Mouse (Mus musculus) heart, embryonic 12.5 days (tissue): ENCODE data around the gene Nusap1. TPM values are rescaled to one million over a fixed set of nuclear protein-coding genes. Genes with fewer than 3 reads are reported as not detected.

ENCODE experiments used
- ATAC-seq: fragments of 200-750 bp; cut with Nextera tagmentation; 2 replicates; pipeline ENCODE4 v1.8.0; 2017; ENCODE audit warnings: moderate TSS enrichment, moderate library complexity; ENCODE audit not compliant: insufficient number of reproducible peaks, low FRiP score
- H3K27ac ChIP-seq: fragments of 300-500 bp; sonication (generic); 2 replicates; pipeline ENCODE4 v1.5.1; 2016; ENCODE audit warnings: mild to moderate bottlenecking, moderate library complexity; ENCODE audit not compliant: poor library complexity, severe bottlenecking
- H3K27me3 ChIP-seq: fragments of 300-500 bp; sonication (generic); replicated peaks from 2 replicates; pipeline ENCODE4 v1.6.1; 2016; ENCODE audit warnings: mild to moderate bottlenecking, moderate library complexity
- H3K36me3 ChIP-seq: fragments of 300-500 bp; sonication (generic); 2 replicates; pipeline ENCODE4 v1.6.1; 2016; ENCODE audit warnings: mild to moderate bottlenecking, moderate library complexity
- H3K4me1 ChIP-seq: fragments of 300-500 bp; sonication (generic); replicated peaks from 2 replicates; pipeline ENCODE4 v1.6.1; 2016; ENCODE audit warnings: mild to moderate bottlenecking
- H3K4me2 ChIP-seq: fragments of 300-500 bp; sonication (generic); 2 replicates; pipeline ENCODE4 v1.6.1; 2016; ENCODE audit warnings: mild to moderate bottlenecking, moderate library complexity
- H3K4me3 ChIP-seq: fragments of 300-500 bp; sonication (generic); 2 replicates; pipeline ENCODE4 v1.5.1; 2016; ENCODE audit warnings: mild to moderate bottlenecking
- H3K9ac ChIP-seq: fragments of 300-500 bp; sonication (generic); 2 replicates; pipeline ENCODE4 v1.6.1; 2016; ENCODE audit warnings: mild to moderate bottlenecking, moderate library complexity
- H3K9me3 ChIP-seq: fragments of 300-500 bp; sonication (generic); replicated peaks from 2 replicates; pipeline ENCODE4 v1.6.1; 2016; ENCODE audit warnings: mild to moderate bottlenecking, moderate library complexity
- WGBS: fragments of 180-500 bp; shearing (Covaris S2); methylation state at CpG from one replicate; pipeline ENCODE4 v1.1.7; 2016; 5-methylcytosine and 5-hydroxymethylcytosine counted together
- polyA plus RNA-seq: library from polyadenylated mRNA; unstranded; fragments of >200 nt; fragmentation: Nextera tagmentation; extraction: Ambion mirVana; gene quantifications from 2 replicates; pipeline ENCODE4 v1.2.1, GENCODE M21; 2016

Nusap1 gene
- polyA plus RNA-seq = 51.6 and 53.3 TPM in 2 replicates

- H3K4me2 ChIP-seq = peak within 1 kb of the TSS; percentile 82
- peak; percentile 99 for ATAC-seq
- H3K27me3 ChIP-seq = no peaks in the 10 kb centered on the region
- no peaks in the 10 kb centered on the region for H3K9me3 ChIP-seq
- WGBS = 0% methylated on average over 55 of the region's 55 CpGs
- H3K36me3 ChIP-seq = peaks cover 2% of the 10 kb centered on the region
- peak within 1 kb of the TSS; percentile 77 for H3K4me3 ChIP-seq
- H3K9ac ChIP-seq = peak within 1 kb of the TSS; percentile 79
- peaks cover 21% of the 10 kb centered on the region for H3K4me1 ChIP-seq
- H3K27ac ChIP-seq = peak within 1 kb of the TSS; percentile 46
Measured at GRCm38 (mm10) chr2:119618199-119618982, at the start of gene Nusap1, which contains the start of gene Oip5. Gene Nusap1 (plus strand): TSS chr2:119618298. Gene Oip5 (minus strand): TSS chr2:119618469.

- 77% methylated on average over 1 of the region's 1 CpGs for WGBS
Measured at GRCm38 (mm10) chr2:119572471-119572870, 45.6 kb upstream of the Nusap1 start.

GRCm38 (mm10) chr2:119581571-119581970, 36.5 kb upstream of the Nusap1 start:
- WGBS = 89% methylated on average over 3 of the region's 3 CpGs
- no peak for ATAC-seq

More at GRCm38 (mm10) chr2:119572471-119572870, 45.6 kb upstream of the Nusap1 start:
- H3K9ac ChIP-seq = no peak overlapping the region
- H3K4me1 ChIP-seq = 0 out of 2 replicates have a peak, but pooled peaks cover 4% of the 10 kb centered on the region
- ATAC-seq = no peak
- H3K4me3 ChIP-seq = no peak overlapping the region
- no peaks in the 10 kb centered on the region for H3K27me3 ChIP-seq
- H3K4me2 ChIP-seq = no peak overlapping the region
- no peak overlapping the region for H3K27ac ChIP-seq
- H3K36me3 ChIP-seq = peaks cover 16% of the 10 kb centered on the region
- H3K9me3 ChIP-seq = no peaks in the 10 kb centered on the region

GRCm38 (mm10) chr2:119583439-119583838, 34.7 kb upstream of the Nusap1 start:
- no peak overlapping the region for H3K27ac ChIP-seq
- H3K9me3 ChIP-seq = no peaks in the 10 kb centered on the region
- no peak for ATAC-seq
- peaks cover 16% of the 10 kb centered on the region; the same call in 1 of the 2 replicates for H3K36me3 ChIP-seq
- H3K4me2 ChIP-seq = no peak overlapping the region
- WGBS = 34% methylated on average over 2 of the region's 2 CpGs
- no peak overlapping the region for H3K4me3 ChIP-seq
- no peaks in the 10 kb centered on the region for H3K27me3 ChIP-seq
- 0 out of 2 replicates have a peak, but pooled peaks cover 4% of the 10 kb centered on the region for H3K4me1 ChIP-seq
- H3K9ac ChIP-seq = no peak overlapping the region

More at GRCm38 (mm10) chr2:119581571-119581970, 36.5 kb upstream of the Nusap1 start:
- H3K36me3 ChIP-seq = peaks cover 16% of the 10 kb centered on the region; the same call in 1 of the 2 replicates
- no peak overlapping the region for H3K9ac ChIP-seq
- no peak overlapping the region for H3K27ac ChIP-seq
- H3K4me2 ChIP-seq = no peak overlapping the region
- no peaks in the 10 kb centered on the region for H3K27me3 ChIP-seq
- H3K4me3 ChIP-seq = no peak overlapping the region
- 0 out of 2 replicates have a peak, but pooled peaks cover 4% of the 10 kb centered on the region for H3K4me1 ChIP-seq
- H3K9me3 ChIP-seq = no peaks in the 10 kb centered on the region

DNA sequence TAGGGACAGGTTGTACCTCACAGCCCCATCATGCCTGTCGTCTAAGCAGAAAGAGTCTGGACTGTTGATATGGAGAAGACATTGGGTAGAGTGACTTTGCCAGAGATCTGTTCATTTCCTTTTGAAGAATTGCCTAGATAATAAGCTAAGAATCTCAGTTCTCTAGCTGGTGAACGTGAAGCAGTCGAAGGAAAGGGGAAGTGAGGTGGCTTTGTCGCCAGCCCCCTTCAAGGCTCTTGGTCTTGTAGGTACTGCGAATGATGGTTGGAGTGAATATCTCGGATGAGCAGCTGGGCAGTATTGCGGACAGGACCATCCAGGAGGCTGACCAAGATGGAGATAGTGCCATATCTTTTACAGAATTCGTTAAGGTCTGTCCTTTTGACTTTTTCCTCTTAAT, 33.8 kb upstream of the Nusap1 start:
- 83% methylated on average over 8 of the region's 8 CpGs for WGBS
- ATAC-seq = no peak
- Histone ChIP-seq H3K4me3 (no peak overlapping the region), H3K36me3 (peaks cover 16% of the 10 kb centered on the region; the same call in 1 of the 2 replicates), H3K4me1 (0 out of 2 replicates have a peak, but pooled peaks cover 4% of the 10 kb centered on the region), H3K27me3 (no peaks in the 10 kb centered on the region), H3K9ac (no peak overlapping the region), H3K9me3 (no peaks in the 10 kb centered on the region), H3K4me2 (no peak overlapping the region), H3K27ac (no peak overlapping the region)

DNA sequence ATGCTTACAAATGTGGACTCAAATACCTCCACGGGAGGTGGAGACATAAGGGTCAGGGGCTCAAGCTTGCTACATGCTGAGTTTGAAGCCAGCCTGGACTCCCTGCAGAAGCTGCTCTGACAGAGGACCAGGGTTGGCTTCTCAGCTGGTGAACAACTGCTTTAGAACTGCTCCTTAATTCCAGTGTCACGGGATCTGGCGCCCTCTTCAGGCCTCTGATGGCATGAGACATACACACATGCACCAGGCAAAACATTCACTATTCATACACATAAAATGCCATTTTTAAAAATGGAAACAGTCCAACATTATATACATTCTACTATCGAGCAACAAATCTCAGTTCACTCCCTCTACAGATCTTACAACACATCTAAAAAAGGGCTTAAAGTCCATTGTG, 30.7 kb upstream of the Nusap1 start:
- Histone ChIP-seq H3K4me2 (no peak overlapping the region), H3K9ac (no peak overlapping the region), H3K36me3 (peaks cover 26% of the 10 kb centered on the region; the same call in 1 of the 2 replicates), H3K27me3 (no peaks in the 10 kb centered on the region), H3K9me3 (no peaks in the 10 kb centered on the region), H3K27ac (no peak overlapping the region), H3K4me3 (no peak overlapping the region), H3K4me1 (no peaks in the 10 kb centered on the region)
- 12% methylated on average over 4 of the region's 4 CpGs for WGBS
- no peak for ATAC-seq

GRCm38 (mm10) chr2:119591247-119591646, 26.9 kb upstream of the Nusap1 start:
- H3K9me3 ChIP-seq = no peaks in the 10 kb centered on the region
- no peak overlapping the region for H3K4me3 ChIP-seq
- peaks cover 11% of the 10 kb centered on the region for H3K36me3 ChIP-seq
- no peak overlapping the region for H3K9ac ChIP-seq
- peaks cover 11% of the 10 kb centered on the region for H3K4me1 ChIP-seq
- no peak for ATAC-seq
- H3K27ac ChIP-seq = no peak overlapping the region
- 83% methylated on average over 3 of the region's 3 CpGs for WGBS
- no peak overlapping the region for H3K4me2 ChIP-seq
- H3K27me3 ChIP-seq = no peaks in the 10 kb centered on the region

GRCm38 (mm10) chr2:119593765-119594112, 24.4 kb upstream of the Nusap1 start:
- H3K9me3 ChIP-seq = no peaks in the 10 kb centered on the region
- peak overlapping the region; percentile 70 for H3K4me2 ChIP-seq
- ATAC-seq = peak; percentile 19
- H3K36me3 ChIP-seq = peaks cover 32% of the 10 kb centered on the region
- H3K9ac ChIP-seq = peak overlapping the region; percentile 51; the same call in 1 of the 2 replicates
- H3K27me3 ChIP-seq = no peaks in the 10 kb centered on the region
- 7% methylated on average over 7 of the region's 7 CpGs for WGBS
- peak overlapping the region; percentile 99 for H3K27ac ChIP-seq
- peaks cover 22% of the 10 kb centered on the region for H3K4me1 ChIP-seq
- peak overlapping the region; percentile 98 for H3K4me3 ChIP-seq

DNA sequence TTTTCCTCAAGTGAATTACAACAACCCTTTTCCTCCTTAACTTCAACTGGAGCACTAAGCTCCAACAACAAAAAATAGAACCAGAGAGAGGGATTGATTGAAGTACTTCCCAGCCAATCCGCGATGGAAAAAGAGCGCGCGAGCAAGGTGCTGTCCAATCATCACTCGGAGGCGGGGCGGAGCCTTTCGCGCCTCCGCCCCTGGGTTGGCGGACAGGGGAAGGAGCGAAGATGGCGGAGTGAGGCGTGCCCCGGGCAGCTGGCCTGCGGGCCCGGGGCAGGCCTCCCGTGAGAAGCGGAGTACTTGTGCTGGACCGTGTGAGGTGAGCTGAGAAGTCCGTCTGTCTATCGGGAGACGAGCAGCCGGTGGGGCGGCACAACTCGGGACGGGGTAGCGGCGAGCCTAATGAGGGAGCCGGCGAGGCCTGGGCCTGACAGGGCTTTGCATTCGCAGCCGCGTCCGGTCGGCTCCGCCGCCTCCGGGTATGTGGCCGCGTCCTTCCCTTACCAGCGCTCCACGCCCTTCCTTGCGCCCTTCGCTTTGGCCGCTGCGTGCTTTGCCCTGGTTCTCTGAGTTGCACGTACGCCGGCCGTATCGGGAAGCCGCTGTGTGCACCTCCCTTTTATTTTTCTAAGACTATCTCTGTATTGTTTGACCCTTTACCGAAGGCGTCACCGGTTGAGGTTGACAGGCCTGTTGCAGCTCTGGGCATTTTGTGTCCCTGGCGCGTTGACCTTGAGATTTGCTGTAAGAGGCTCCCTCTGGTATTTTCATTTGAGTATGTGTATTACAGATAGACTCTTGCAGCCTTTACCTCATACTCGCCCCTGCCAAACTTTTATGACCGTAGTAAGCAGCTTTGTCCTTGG, 23.8 kb upstream of the Nusap1 start:
- Histone ChIP-seq H3K4me3 (peak overlapping the region; percentile 98), H3K27ac (peak overlapping the region; percentile 99), H3K4me1 (peaks cover 22% of the 10 kb centered on the region), H3K4me2 (peak overlapping the region; percentile 70), H3K9me3 (no peaks in the 10 kb centered on the region), H3K9ac (peak overlapping the region; percentile 100), H3K27me3 (no peaks in the 10 kb centered on the region), H3K36me3 (peaks cover 33% of the 10 kb centered on the region)
- WGBS = under 1% methylated on average over 61 of the region's 61 CpGs
- peak; percentile 97 for ATAC-seq

DNA sequence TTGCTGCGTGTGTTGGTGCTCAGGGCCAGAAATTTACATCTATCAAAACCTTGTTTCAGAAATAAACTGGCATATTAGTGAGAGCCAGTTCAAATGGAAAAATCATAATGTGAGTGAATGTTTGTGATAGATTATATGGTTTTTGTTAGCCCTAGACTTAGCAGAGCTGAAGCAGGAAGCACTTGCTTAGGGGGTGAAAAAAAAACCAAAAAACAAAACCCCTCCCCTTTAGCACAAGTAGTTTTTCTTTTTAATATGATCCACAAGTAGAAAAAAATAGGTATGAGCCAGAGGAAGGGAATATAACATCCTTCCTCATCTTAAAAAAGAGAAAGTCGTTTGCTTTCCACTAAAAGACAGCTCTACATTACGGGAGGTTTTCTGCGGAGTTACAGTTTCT, 22.8 kb upstream of the Nusap1 start:
- Histone ChIP-seq H3K9me3 (no peaks in the 10 kb centered on the region), H3K4me3 (peak overlapping the region; percentile 98), H3K9ac (peak overlapping the region; percentile 100), H3K36me3 (peaks cover 40% of the 10 kb centered on the region), H3K27me3 (no peaks in the 10 kb centered on the region), H3K27ac (peak overlapping the region; percentile 99), H3K4me2 (peak overlapping the region; percentile 70), H3K4me1 (peaks cover 22% of the 10 kb centered on the region)
- no peak for ATAC-seq
- WGBS = 32% methylated on average over 4 of the region's 4 CpGs
